ENCODE assay signal across 19 mouse cellular contexts in genomic region chr16:31024221-31024620, GRCm38 (mm10).
"Had no signal": no experiment of that assay in that cellular context is flagged by ENCODE, and none has a peak within 500 bp of the region (broad histone marks: within the 10 kb centered on the region; RNA-seq: fewer than 3 reads in every experiment).

No protein-coding gene starts in this region.

- H3K4me2 ChIP-seq: limb, embryonic 15.5 days; liver, embryonic 12.5 days; lung, embryonic 14.5 days; midbrain, embryonic 12.5 days; neural tube, embryonic 15.5 days had no signal

- H3K4me3 ChIP-seq: limb, embryonic 15.5 days; liver, embryonic 12.5 days; megakaryocyte, embryonic 14.5 days; midbrain, embryonic 12.5 days; myocyte; neural tube, embryonic 15.5 days had no signal

- H3K36me3 ChIP-seq: limb, embryonic 15.5 days; liver, embryonic 12.5 days; midbrain, embryonic 12.5 days; neural tube, embryonic 15.5 days had no signal

- DNase-seq: kidney, adult 11 months; kidney, adult 9 months; kidney, postnatal 36 days; layer of hippocampus, adult 9-11 months; layer of hippocampus, postnatal 36 days; lung, embryonic 14.5 days; lung, postnatal 10 days; lung, postnatal 4 days; right cerebral cortex, adult 18-20 months; thymus, adult 18-20 months; thymus, postnatal 14 days had no signal

- H3K9ac ChIP-seq: limb, embryonic 15.5 days; liver, embryonic 12.5 days; lung, embryonic 14.5 days; midbrain, embryonic 12.5 days; neural tube, embryonic 15.5 days had no signal

- H3K27me3 ChIP-seq: limb, embryonic 15.5 days; liver, embryonic 12.5 days; megakaryocyte, embryonic 14.5 days; midbrain, embryonic 12.5 days; neural tube, embryonic 15.5 days had no signal

- ATAC-seq: liver, embryonic 12.5 days had no signal

- H3K9me3 ChIP-seq: limb, embryonic 15.5 days; liver, embryonic 12.5 days; midbrain, embryonic 12.5 days; neural tube, embryonic 15.5 days had no signal

- H3K27ac ChIP-seq: kidney, postnatal 0 days; limb, embryonic 15.5 days; liver, embryonic 12.5 days; neural tube, embryonic 15.5 days; stomach, postnatal 0 days had no signal
